Mouse (Mus musculus): ENCODE measurements around the gene Calhm2.

GRCm38 (mm10) chr19:47167617-47168214 is 29.6 kb upstream of the Calhm2 start:
- TF ChIP-seq CTCF (conservative IDR thresholded peaks at IDR 0.05; ENCODE audit: low read length) (no peak), POU5F1 (IDR thresholded peaks at IDR 0.05; ENCODE audit: borderline replicate concordance, low read length) (no peak)
